ENCODE assay signal across 9 mouse cellular contexts in the genomic region with DNA sequence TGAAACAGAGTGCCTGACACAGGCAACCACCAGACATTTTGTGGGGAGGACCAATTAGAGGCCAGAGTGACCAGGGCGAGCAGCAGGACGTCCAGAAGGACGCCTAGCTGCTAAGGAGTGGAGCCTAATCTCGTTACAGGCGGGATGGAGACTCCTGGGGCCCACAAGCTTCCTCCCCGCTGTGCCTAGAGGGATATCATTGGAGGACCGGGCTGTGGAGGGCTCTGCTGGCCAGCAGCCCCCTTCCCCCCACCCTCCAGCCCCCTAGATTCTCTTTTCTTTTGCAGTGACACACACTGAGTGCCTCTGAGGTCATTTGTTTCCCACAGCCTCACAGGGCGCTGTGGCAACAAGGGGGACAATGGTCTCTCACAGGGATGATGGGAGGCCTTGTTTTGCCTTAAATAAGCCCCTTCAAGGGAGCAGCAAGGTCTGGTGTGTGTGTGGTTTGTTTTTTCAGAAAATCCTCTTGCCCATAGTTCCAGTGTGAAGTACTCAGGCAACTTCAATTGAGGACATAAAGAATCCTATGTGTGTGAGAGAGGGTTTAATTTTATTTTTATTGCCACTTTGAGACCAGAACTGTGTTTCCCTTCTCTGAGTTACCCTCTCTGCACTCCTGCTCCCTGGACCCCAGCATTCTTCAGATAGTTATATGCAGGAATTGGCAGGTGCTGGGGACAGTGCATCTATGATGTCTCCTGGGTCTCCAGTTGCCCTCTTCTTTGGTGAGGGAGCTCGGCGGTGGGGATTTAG.
A peak's percentile ranks its signal among the peaks of the same experiment; 100 is the strongest.
DNase-seq lines count a peak whose midpoint lies in the region; ATAC-seq lines count a peak whose summit lies in the region.
"Had no signal": no experiment of that assay in that cellular context is flagged by ENCODE, and none has a peak within 500 bp of the region (broad histone marks: within the 10 kb centered on the region; RNA-seq: fewer than 3 reads in every experiment).

No protein-coding gene starts in this region.

- H3K4me1 ChIP-seq in heart, embryonic 16.5 days (ENCODE audit: control insufficient read depth, insufficient read depth, low read length): peaks cover 7% of the 10 kb centered on the region
- H3K4me1 ChIP-seq in hindbrain, embryonic 13.5 days (replicated peaks): peaks cover 32% of the 10 kb centered on the region
- peaks cover 16% of the 10 kb centered on the region for H3K4me1 ChIP-seq in midbrain, embryonic 15.5 days

- ATAC-seq in heart, embryonic 16.5 days (replicated peaks; ENCODE audit: extremely low read depth, insufficient read depth, low FRiP score): no peak
- ATAC-seq in hindbrain, embryonic 13.5 days (ENCODE audit: low FRiP score): peak; percentile 92
- peak; percentile 86 for ATAC-seq in midbrain, embryonic 15.5 days (replicated peaks)
- no peak for ATAC-seq in cerebellum, adult (ENCODE audit: insufficient number of reproducible peaks, low FRiP score, low TSS enrichment)
- ATAC-seq: activated CD4-positive, CD25-positive, alpha-beta regulatory T cell, adult 4 months had no signal

- DNase-seq in heart, adult 9 months (ENCODE audit: low spot score in 2 of 2): no peak
- DNase-seq in embryo, embryonic 11 days: peak; percentile 78
- no peak for DNase-seq in spleen, postnatal 4 days (ENCODE audit: low spot score in 2 of 2)
- DNase-seq in layer of hippocampus, adult 9-10 months (ENCODE audit: low spot score): no peak

- no peaks in the 10 kb centered on the region for H3K27me3 ChIP-seq in heart, embryonic 16.5 days (ENCODE audit: control insufficient read depth, insufficient read depth, low read length)
- H3K27me3 ChIP-seq in hindbrain, embryonic 13.5 days: no peaks in the 10 kb centered on the region
- no peaks in the 10 kb centered on the region for H3K27me3 ChIP-seq in midbrain, embryonic 15.5 days (replicated peaks)

- H3K36me3 ChIP-seq in heart, embryonic 16.5 days (ENCODE audit: control insufficient read depth, insufficient read depth): no peaks in the 10 kb centered on the region
- H3K36me3 ChIP-seq in hindbrain, embryonic 13.5 days: no peaks in the 10 kb centered on the region
- H3K36me3 ChIP-seq in midbrain, embryonic 15.5 days (replicated peaks): no peaks in the 10 kb centered on the region

- no peak overlapping the region for H3K4me3 ChIP-seq in heart, embryonic 16.5 days (ENCODE audit: low read length)
- no peak overlapping the region for H3K4me3 ChIP-seq in hindbrain, embryonic 13.5 days
- H3K4me3 ChIP-seq in midbrain, embryonic 15.5 days: no peak overlapping the region

- WGBS in heart, embryonic 16.5 days: 36% methylated on average over 10 of the region's 10 CpGs
- whole genome bisulfite sequencing in hindbrain, embryonic 13.5 days: 2% methylated on average over 10 of the region's 10 CpGs
- WGBS in midbrain, embryonic 15.5 days: 4% methylated on average over 10 of the region's 10 CpGs

- no peak overlapping the region for H3K4me2 ChIP-seq in heart, embryonic 16.5 days (ENCODE audit: low read depth, low read length)
- no peak overlapping the region for H3K4me2 ChIP-seq in hindbrain, embryonic 13.5 days
- H3K4me2 ChIP-seq in midbrain, embryonic 15.5 days: no peak overlapping the region

- no peak overlapping the region for H3K9ac ChIP-seq in heart, embryonic 16.5 days (ENCODE audit: low read length)
- peak overlapping the region; percentile 51; the same call in 1 of the 2 replicates for H3K9ac ChIP-seq in hindbrain, embryonic 13.5 days
- no peak overlapping the region for H3K9ac ChIP-seq in midbrain, embryonic 15.5 days

- H3K9me3 ChIP-seq in heart, embryonic 16.5 days (replicated peaks; ENCODE audit: control insufficient read depth, low read length): no peaks in the 10 kb centered on the region
- no peaks in the 10 kb centered on the region for H3K9me3 ChIP-seq in hindbrain, embryonic 13.5 days
- H3K9me3 ChIP-seq in midbrain, embryonic 15.5 days: no peaks in the 10 kb centered on the region

- H3K27ac ChIP-seq in heart, embryonic 16.5 days (ENCODE audit: low read length): peak overlapping the region; percentile 16; the same call in 1 of the 2 replicates
- H3K27ac ChIP-seq in hindbrain, embryonic 13.5 days: peak overlapping the region; percentile 86
- peak overlapping the region; percentile 73 for H3K27ac ChIP-seq in midbrain, embryonic 15.5 days

Comparison
In these comparisons a context has a peak if more than half of its experiments do, and no peak if none do; other contexts are left out.
1. ATAC-seq: peak in hindbrain, embryonic 13.5 days (single experiment) and midbrain, embryonic 15.5 days (single experiment); none in heart, embryonic 16.5 days (single experiment) and cerebellum, adult (single experiment).
2. H3K27ac ChIP-seq: peak in every context shown above with its lines; median percentile 86 in hindbrain, embryonic 13.5 days; 73 in midbrain, embryonic 15.5 days; 16 in heart, embryonic 16.5 days.